Mouse (Mus musculus): ENCODE results near the gene Ccdc92. TPM values are rescaled to one million over a fixed set of nuclear protein-coding genes. Genes with fewer than 3 reads are reported as not detected.

Gene Ccdc92
- total RNA-seq (2021) = 1 to 10 TPM; 5.6 to 7.6 TPM
- long read RNA-seq, experiment 1, transcript Ccdc92-201 (4 exons, 2,473 nt) = major isoform, 6 of 10 reads
- long read RNA-seq, experiment 1, partial matches to known transcripts = 0 of 10 reads
- long read RNA-seq, experiment 1, other reads (novel, unspliced or antisense) = 4 of 10 reads
- long read RNA-seq, experiment 2, transcript Ccdc92-201 (4 exons, 2,473 nt) = major isoform, 17 of 19 reads
- long read RNA-seq, experiment 2, partial matches to known transcripts = 0 of 19 reads
- long read RNA-seq, experiment 2, other reads (novel, unspliced or antisense) = 2 of 19 reads

GRCm38 (mm10) chr5:124862013-124862866, at the start of gene Ccdc92, which contains the start of gene Zfp664:
Gene Ccdc92 (minus strand): TSS chr5:124862424.
Gene Zfp664 (plus strand): TSS chr5:124862691.
- peak; percentile 90 to 92 for DNase-seq (ENCODE audit: low spot score in 2 of 2)

- DNase-seq (ENCODE audit: low spot score in 2 of 2) = peak; percentile 57 to 76
These were observed 46.6 kb upstream of the Ccdc92 start for GRCm38 (mm10) chr5:124908860-124909259.

- DNase-seq (ENCODE audit: low spot score in 2 of 2) = no peak
These were observed 44.7 kb upstream of the Ccdc92 start for GRCm38 (mm10) chr5:124906890-124907289.

GRCm38 (mm10) chr5:124903852-124904251, 41.6 kb upstream of the Ccdc92 start:
- DNase-seq (ENCODE audit: low spot score in 2 of 2) = no peak

- DNase-seq (ENCODE audit: low spot score in 2 of 2) = no peak
These were observed 40.0 kb upstream of the Ccdc92 start for GRCm38 (mm10) chr5:124902195-124902594.

GRCm38 (mm10) chr5:124901675-124902074, 39.5 kb upstream of the Ccdc92 start:
- no peak for DNase-seq (ENCODE audit: low spot score in 2 of 2)

GRCm38 (mm10) chr5:124900738-124901490, 38.7 kb upstream of the Ccdc92 start:
- no peak for DNase-seq (ENCODE audit: low spot score in 2 of 2)

GRCm38 (mm10) chr5:124899945-124900631, 37.9 kb upstream of the Ccdc92 start:
- DNase-seq (ENCODE audit: low spot score in 2 of 2) = peak; percentile 72 to 80

GRCm38 (mm10) chr5:124896135-124896534, 33.9 kb upstream of the Ccdc92 start:
- DNase-seq (ENCODE audit: low spot score in 2 of 2) = no peak

GRCm38 (mm10) chr5:124891921-124892370, 29.7 kb upstream of the Ccdc92 start:
- DNase-seq (ENCODE audit: low spot score in 2 of 2) = peak in 1 of 2 experiments; percentile 36

- no peak for DNase-seq (ENCODE audit: low spot score in 2 of 2)
These were observed 26.4 kb upstream of the Ccdc92 start for GRCm38 (mm10) chr5:124888661-124889060.

GRCm38 (mm10) chr5:124883877-124884276, 21.7 kb upstream of the Ccdc92 start:
- DNase-seq (ENCODE audit: low spot score in 2 of 2) = no peak

GRCm38 (mm10) chr5:124879801-124880200, 17.6 kb upstream of the Ccdc92 start:
- DNase-seq (ENCODE audit: low spot score in 2 of 2) = no peak

- DNase-seq (ENCODE audit: low spot score in 2 of 2) = no peak
These were observed 17.0 kb upstream of the Ccdc92 start for GRCm38 (mm10) chr5:124879251-124879650.

GRCm38 (mm10) chr5:124873890-124874601, 11.8 kb upstream of the Ccdc92 start:
- DNase-seq (ENCODE audit: low spot score in 2 of 2) = no peak

- DNase-seq (ENCODE audit: low spot score in 2 of 2) = no peak
These were observed 10.9 kb upstream of the Ccdc92 start for GRCm38 (mm10) chr5:124873096-124873495.

GRCm38 (mm10) chr5:124872033-124872432, 9.8 kb upstream of the Ccdc92 start:
- DNase-seq (ENCODE audit: low spot score in 2 of 2) = peak in 1 of 2 experiments; percentile 22

- peak in 1 of 2 experiments; percentile 32 for DNase-seq (ENCODE audit: low spot score in 2 of 2)
These were observed 6.8 kb upstream of the Ccdc92 start for GRCm38 (mm10) chr5:124868981-124869380.

GRCm38 (mm10) chr5:124862871-124863741, 882 bp upstream of the Ccdc92 start:
- DNase-seq (ENCODE audit: low spot score in 2 of 2) = peak in 1 of 2 experiments; percentile 12

Data from adrenal gland, postnatal 4 days (tissue).